Mouse (Mus musculus) heart, postnatal 25 days (tissue): ENCODE measurements around the gene Rprd1b. TPM values are rescaled to one million over a fixed set of nuclear protein-coding genes. Genes with fewer than 3 reads are reported as not detected.
"Not testable (repeated sequence)": the region's sequence is repeated elsewhere in the genome, so short reads cannot be mapped to it uniquely, and the experiment has no call there.

ENCODE experiments used
- DNase-seq: peaks from one replicate; pipeline ENCODE4 v3.0.0; 2022; ENCODE audit warnings: low spot score
- intact Hi-C: fragments of 180-260 bp; cut with DNase I; formaldehyde crosslinking; loops from one replicate; pipeline ENCODE4 v1.15.1; 2025
- total RNA-seq, 2 experiments: library from RNA; stranded (reverse); gene quantifications; 2 replicates each; pipeline ENCODE4 v1.2.3; 2021

Rprd1b gene
- total RNA-seq, 2 experiments from 2014 or later, result 25.5 to 29.4 TPM

GRCm38 (mm10) chr2:158039662-158040061, 11.4 kb downstream of the Rprd1b start:
- intact Hi-C loops, result no loop called here
- no peak for DNase-seq

GRCm38 (mm10) chr2:158040396-158040795, 12.1 kb downstream of the Rprd1b start:
- intact Hi-C loops, result no loop called here
- DNase-seq, result no peak

GRCm38 (mm10) chr2:158043504-158043903, 15.2 kb downstream of the Rprd1b start:
- intact Hi-C loops, result no loop called here
- DNase-seq, result no peak

- intact Hi-C loops, result no loop called here
These were observed 17.9 kb downstream of the Rprd1b start for GRCm38 (mm10) chr2:158046186-158046585.

GRCm38 (mm10) chr2:158047903-158048302, 19.6 kb downstream of the Rprd1b start:
- intact Hi-C loops, result loop anchor here (1.0 to 2.0 kb wide), 2 partner anchors 99 to 156 kb away; partner anchors contain the start of gene Tgm2
- no peak for DNase-seq

More at GRCm38 (mm10) chr2:158046186-158046585, 17.9 kb downstream of the Rprd1b start:
- no peak for DNase-seq

- intact Hi-C loops, result loop anchor here (1.0 to 2.0 kb wide), 2 partner anchors 98 to 156 kb away; partner anchors contain the start of gene Tgm2
- DNase-seq, result no peak
These were observed 20.4 kb downstream of the Rprd1b start for GRCm38 (mm10) chr2:158048718-158049117.

GRCm38 (mm10) chr2:158050116-158050515, 21.8 kb downstream of the Rprd1b start:
- DNase-seq, result no peak
- intact Hi-C loops, result no loop called here

- DNase-seq, result no peak
- intact Hi-C loops, result no loop called here
These were observed 26.3 kb downstream of the Rprd1b start for GRCm38 (mm10) chr2:158054596-158054995.

GRCm38 (mm10) chr2:158055383-158055782, 27.1 kb downstream of the Rprd1b start:
- DNase-seq, intact Hi-C loops: not testable (repeated sequence)

GRCm38 (mm10) chr2:158057030-158057429, 28.7 kb downstream of the Rprd1b start:
- no peak for DNase-seq
- intact Hi-C loops, result no loop called here

- DNase-seq, result peak; percentile 35
- intact Hi-C loops, result no loop called here
These were observed 30.2 kb downstream of the Rprd1b start for GRCm38 (mm10) chr2:158058534-158058933.

GRCm38 (mm10) chr2:158059666-158060105, 31.4 kb downstream of the Rprd1b start:
- DNase-seq, result no peak
- intact Hi-C loops, result loop anchor here (5.0 to 10.0 kb wide), 2 partner anchors 88 to 285 kb away; partner anchors contain the start of gene Tgm2

GRCm38 (mm10) chr2:158063036-158063435, 34.7 kb downstream of the Rprd1b start:
- DNase-seq, result no peak
- intact Hi-C loops, result loop anchor here (5.0 to 10.0 kb wide), 2 partner anchors 84 to 282 kb away; partner anchors contain the start of gene Tgm2

GRCm38 (mm10) chr2:158064571-158065048, 36.3 kb downstream of the Rprd1b start:
- intact Hi-C loops, result loop anchor here (1.0 to 10.0 kb wide), 3 partner anchors 83 to 280 kb away; partner anchors contain the start of gene Tgm2
- DNase-seq, result no peak

GRCm38 (mm10) chr2:158065064-158065463, 36.8 kb downstream of the Rprd1b start:
- DNase-seq, result no peak
- intact Hi-C loops, result loop anchor here (10.0 kb wide), 1 partner anchor 280 kb away; no protein-coding TSS in a partner anchor

- no peak for DNase-seq
- intact Hi-C loops, result loop anchor here (10.0 kb wide), 1 partner anchor 278 kb away; no protein-coding TSS in a partner anchor
These were observed 38.2 kb downstream of the Rprd1b start for GRCm38 (mm10) chr2:158066456-158066855.

GRCm38 (mm10) chr2:158067260-158067824, 39.0 kb downstream of the Rprd1b start:
- intact Hi-C loops, result loop anchor here (10.0 kb wide), 1 partner anchor 277 kb away; no protein-coding TSS in a partner anchor

GRCm38 (mm10) chr2:158068444-158068971, 40.2 kb downstream of the Rprd1b start:
- intact Hi-C loops, result loop anchor here (10.0 kb wide), 1 partner anchor 276 kb away; no protein-coding TSS in a partner anchor
- no peak for DNase-seq

More at GRCm38 (mm10) chr2:158067260-158067824, 39.0 kb downstream of the Rprd1b start:
- no peak for DNase-seq

- intact Hi-C loops, result no loop called here
- no peak for DNase-seq
These were observed 42.8 kb downstream of the Rprd1b start for GRCm38 (mm10) chr2:158070885-158071632.

- no peak for DNase-seq
- intact Hi-C loops, result no loop called here
These were observed 43.3 kb downstream of the Rprd1b start for GRCm38 (mm10) chr2:158071633-158071995.
